Mouse (Mus musculus): ENCODE data around the gene Clcc1.
A peak's percentile ranks its signal among the peaks of the same experiment; 100 is the strongest.

Gene Clcc1

DNA sequence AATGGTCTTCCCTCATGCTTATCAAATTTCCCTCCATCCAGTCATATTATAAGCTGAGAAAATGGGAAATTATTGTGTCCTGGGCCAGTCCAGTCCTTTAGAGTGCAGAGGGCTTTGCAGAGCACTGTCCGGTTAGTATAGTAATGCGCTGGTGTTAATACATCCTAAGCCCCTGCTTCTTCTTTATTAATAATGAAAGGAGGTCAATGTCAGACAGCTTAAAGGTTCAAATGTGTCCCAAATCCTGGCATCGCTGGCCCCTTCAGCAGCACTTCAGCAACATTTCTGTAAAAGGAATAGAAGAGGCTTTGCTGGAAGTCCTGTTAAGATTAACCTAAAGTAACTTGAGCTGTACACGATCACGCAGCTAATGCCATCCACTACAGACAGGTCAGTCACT lies 57.6 kb downstream of the Clcc1 start:
- DNase-seq = no peak

DNA sequence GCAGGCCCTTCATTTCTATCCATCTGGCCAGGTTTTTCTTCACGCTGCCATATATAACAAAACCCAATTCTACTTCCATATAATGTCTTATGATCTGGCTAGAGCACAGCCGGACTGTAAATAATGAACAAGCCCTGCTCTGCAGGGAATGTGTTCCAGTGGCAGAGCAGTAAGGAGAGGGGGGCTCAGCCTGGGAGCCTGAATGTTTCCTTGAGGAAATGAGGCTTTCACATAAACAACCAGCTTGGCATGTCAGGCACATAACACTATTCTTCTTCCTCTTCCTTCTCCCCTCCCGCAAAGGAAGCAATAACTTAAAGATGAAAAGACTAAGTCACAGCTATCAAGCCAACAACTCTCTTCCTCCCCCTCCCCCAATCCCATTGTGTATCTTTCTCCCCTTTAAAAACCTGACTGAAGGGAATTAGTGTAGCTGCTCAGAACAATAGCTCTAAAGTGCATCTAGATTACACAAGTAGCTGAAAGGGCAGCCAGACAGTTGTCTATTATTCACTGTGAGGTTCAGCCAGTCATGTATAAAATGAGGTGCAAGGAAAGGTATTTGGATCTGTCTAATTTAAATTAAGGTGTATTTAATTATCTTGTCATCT lies 59.5 kb downstream of the Clcc1 start:
- DNase-seq = no peak

DNA sequence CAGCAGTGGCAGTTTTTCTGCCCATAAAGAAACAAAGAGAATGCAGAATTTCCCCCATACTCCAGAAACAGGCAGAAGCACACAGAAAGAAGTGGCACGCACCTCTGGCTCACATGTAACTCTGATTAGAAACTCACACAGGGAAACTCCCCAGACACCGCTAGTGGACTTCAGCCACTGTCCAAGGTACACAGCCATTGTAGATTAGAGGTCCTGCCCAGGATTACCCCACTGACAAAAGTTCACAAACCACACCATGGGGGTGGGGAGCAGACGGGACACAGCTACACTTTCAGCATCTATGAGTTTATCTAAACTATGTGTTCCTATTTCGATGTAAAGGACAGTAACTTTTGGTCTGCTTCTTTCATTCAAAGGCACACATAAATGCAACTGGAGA lies 61.1 kb downstream of the Clcc1 start:
- DNase-seq = no peak

DNA sequence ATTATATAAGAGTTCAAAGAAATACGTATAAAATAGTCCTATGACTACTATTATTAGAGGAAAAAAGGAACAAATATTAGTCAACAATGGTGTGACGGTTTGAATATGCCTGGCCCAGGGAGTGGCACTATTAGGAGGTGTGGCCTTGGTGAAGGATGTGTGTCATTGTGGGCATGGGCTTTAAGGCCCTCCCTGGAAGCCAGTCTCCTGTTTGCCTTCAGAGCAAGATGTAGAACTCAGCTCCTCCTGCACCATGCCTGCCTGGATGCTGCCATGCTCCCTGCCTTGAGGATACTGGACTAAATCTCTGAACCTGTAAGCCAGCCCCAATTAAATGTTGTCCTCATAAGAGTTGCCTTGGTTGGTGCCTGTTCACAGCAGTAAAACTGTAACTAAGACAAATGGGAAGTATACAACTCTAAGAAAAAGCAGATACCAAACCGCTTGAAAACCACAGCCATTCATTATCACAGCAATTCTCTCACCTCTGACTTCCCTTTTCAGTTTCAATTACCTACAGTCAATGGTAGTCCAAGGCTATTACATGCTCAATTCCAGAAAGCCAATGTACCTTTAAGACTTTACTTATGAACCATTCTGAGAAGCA lies 64.3 kb downstream of the Clcc1 start:
- no peak for DNase-seq

DNA sequence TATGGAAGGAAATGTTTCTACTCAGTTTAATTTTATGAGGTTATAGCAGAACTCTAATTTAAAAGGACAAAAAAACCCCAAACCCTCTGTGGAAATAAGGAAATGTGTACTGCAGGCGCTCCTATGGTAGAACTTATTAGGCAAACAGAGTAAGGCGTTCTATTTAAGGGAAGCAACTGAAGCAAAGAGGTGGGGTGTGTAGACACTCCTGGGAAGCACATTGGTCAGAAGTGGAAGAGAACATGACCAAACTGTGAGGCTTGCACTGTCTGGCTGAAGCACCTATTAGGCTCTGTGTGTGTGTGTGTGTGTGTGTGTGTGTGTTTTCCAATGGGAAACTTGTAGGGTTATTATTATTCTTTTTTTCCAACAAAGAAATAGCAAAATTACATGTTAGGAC lies 65.6 kb downstream of the Clcc1 start:
- no peak for DNase-seq

DNA sequence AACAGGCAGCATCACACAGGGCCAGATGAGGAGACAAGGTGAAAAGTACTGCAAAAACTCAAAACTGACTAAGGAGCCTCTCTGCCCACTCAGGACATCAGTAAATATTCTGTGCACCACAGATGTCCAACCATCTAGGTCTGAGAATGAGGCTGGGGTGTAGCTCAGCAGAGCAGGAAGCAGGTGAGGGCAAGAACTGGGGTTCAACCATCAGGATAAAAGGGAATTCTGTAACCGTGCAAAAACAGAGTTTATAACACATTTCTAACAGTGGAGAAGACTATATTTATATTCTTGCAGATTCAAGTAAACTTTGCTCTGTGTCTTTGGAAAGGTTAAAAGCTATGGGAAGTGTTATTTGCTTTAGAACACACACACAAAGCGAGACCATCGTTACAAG lies 66.0 kb downstream of the Clcc1 start:
- DNase-seq = no peak

DNA sequence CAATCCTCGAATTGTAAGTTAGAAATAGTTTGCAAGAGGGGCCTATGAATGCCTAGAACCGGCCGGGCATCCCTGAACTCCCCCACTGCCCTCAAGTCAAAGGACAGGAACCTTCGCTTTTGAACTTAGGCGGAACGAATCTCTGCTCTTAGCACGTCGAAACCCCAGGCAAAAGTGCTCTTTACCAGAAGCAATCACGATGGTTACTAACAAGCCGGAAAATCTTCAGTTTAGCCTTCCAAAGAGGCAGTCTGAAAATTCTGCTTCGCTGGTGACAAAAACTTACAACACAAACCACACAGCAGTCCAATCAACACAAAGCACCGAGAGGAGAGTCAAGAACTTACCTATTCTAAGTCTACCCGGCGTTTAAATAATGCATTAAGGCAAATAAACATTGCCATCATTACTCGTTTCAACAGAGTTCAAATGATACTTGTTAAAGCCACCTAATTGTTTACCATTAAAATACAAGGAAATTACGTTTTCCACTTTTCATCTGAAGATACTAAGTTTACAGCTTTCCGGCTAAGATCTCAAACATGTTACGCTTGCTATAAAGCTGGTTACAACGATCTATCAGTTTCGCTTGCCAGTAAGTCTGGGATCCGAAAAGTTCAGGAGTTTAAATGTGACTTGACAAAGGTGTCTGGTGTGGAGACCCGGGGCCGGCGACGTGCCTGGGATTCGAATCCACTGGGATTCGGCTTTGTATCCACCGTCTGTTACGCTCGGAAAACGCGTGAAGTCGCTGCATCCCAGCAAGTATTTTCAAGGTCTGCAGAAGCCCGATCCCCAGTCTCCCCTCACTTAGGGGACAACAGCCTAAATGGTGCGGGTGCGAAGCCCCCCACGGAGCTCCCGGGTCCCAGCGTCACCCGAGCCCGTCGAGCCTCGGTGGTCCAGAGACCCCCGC lies 67.6 kb downstream of the Clcc1 start:
- peak; percentile 38 for DNase-seq

DNA sequence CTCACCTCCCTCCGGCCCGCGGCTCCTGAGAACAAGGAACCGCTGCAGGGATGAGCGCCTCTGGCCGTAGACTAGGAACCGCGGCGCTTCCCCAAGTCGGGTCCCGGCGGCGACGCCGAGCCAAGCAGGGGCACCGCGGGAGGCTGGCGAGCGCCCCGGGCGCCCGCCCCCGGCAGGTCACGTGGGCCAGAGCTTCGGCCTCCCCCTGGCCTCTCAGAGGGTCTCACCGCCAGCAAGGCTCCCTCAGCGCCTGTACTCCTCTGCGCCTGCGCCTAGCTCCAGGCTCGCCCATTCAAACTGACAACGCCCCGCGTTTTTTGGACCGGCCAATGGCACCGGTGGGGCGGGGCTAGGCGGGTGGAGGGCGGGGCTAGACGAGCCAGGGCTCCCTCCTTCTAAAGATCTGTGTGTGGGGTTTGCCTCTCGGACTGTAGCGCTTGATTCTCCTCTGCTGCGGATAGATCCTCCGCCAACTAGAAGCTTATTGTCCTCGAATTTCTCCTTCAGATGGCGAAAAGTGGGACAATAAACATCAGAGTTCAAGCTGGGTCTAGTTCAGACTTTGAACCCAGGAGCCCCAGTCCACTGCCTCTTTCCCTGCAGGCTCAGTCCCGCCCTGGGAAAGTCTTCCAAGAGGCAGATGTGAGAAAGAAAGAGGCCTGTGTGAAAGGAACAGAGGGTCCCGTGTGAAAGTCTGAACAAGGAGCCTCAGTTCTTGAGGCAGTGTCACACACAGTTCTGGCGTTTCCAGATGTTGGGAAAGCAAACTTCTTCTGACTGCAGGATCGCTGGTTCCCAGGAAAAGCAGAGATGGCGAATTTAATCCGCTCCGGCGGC lies 68.5 kb downstream of the Clcc1 start, which contains the start of gene Gpsm2:
Gpsm2 (minus strand) TSS at position 274 of the 837 bp plus-strand sequence.
- DNase-seq = peak; percentile 95

DNA sequence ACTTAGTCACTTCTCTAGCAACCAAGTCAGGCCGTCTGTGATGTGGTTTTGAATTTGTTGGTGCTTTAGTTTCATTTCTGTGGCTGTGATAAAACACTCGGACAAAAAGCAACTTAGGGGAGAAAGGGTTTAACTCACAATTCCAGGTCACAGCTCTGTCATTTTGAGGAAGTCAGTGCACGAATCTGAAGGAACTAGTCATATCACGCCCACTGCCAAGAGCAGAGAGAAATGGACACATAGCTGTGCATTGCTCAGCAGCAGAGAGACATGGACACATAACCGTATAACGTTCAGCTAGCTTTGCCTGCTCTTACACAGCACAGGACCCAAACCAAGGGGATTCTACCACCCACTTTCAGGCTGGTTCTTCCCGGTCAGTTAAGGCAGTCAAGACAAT lies 72.7 kb downstream of the Clcc1 start:
- DNase-seq = no peak

DNA sequence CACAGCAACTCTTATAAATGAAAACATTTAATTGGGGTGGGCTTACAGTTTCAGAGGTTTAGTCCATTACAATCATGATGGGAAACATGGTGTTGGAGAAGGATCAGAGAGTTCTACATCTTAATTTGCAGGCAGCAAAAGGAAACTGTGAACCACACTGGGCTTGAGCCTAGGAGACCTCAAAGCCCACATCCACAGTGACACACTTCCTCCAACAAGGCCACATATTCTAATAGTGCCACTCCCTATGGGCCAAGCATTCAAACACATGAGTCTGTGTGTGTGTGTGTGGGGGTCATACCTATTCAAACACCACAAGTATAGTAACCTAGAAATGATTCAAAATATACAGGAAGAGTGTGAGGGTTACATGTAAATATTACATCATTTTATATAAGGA lies 73.6 kb downstream of the Clcc1 start:
- no peak for DNase-seq

DNA sequence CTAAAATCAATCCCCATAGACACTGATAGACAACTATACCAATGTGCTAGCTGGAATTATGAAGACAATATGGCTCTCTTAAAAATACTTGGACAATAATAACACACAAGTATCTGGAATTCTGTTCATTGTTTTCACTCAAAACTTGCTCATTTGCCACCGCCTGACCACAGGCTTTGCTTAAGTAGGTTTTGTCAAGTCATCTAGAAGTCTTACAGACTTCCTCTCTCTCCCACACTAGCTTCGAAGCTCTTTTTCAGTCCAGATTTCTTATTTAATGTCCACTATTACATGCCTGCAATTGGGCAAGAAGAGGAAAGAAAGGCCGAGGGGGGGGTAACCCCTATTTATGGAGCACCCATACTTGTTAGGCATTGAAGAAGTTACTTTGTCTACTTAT lies 74.1 kb downstream of the Clcc1 start:
- no peak for DNase-seq

Measured in right cerebral cortex, postnatal 25 days (tissue).